Mouse (Mus musculus): ENCODE data around the gene Ggct.

DNA sequence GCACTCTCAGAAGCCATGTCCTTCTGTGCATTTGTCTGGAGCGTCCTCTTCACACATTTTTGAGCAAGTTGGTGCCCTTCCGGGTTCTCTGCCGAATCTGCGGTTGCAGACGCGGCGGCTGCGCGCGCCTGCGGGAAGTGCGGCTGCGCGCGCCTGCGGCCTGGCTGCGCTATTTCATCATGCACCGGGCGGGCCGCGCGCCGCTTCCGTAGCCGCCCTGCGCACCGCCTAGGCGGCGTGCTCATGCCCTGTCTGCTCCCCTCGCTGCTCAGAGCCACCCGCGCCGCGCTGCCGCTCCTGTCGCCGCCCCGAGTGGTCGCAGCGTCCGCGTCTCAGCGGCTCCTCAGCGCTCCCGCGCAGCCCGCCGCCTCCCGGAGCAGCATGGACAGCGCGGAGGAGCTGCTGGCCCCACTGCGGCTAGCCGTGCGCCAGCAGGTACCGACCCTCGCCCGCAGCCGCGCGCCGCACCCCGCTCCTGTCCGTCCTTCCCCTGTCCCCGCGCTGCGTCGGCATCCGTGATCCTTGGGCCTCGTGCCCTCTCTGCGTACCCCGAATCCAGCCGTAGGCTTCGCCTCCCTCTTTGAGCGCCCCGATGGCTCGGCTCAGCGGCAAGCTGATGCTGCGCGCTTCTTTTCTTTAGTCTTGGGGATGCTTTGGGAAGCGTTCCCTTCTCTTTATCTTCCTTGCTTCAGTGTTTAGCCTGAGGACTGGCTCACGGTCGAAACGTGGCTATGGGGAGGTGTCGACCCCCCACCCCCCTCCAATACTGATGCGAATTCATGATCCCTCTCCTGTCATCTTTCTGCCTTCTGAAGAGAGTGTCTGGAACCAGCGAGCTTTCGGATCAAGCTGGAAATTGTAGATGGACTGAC is 45.3 kb upstream of the Ggct start, which contains the start of gene Gars:
- TF ChIP-seq POLR2A (IDR thresholded peaks at IDR 0.05; ENCODE audit: borderline replicate concordance, insufficient read depth, low read length) (peak; percentile 88), CTCF (IDR thresholded peaks at IDR 0.05; ENCODE audit: borderline replicate concordance, insufficient read depth, low read depth, low read length) (no peak)
